Mouse (Mus musculus): Measurements from ENCODE around the gene Klhl3.
A peak's percentile ranks its signal among the peaks of the same experiment; 100 is the strongest.

Klhl3 gene

GRCm38 (mm10) chr13:57960254-57960653 is 153.1 kb downstream of the Klhl3 start:
- DNase-seq (ENCODE audit: low read depth, low spot score): peak; percentile 57

DNA sequence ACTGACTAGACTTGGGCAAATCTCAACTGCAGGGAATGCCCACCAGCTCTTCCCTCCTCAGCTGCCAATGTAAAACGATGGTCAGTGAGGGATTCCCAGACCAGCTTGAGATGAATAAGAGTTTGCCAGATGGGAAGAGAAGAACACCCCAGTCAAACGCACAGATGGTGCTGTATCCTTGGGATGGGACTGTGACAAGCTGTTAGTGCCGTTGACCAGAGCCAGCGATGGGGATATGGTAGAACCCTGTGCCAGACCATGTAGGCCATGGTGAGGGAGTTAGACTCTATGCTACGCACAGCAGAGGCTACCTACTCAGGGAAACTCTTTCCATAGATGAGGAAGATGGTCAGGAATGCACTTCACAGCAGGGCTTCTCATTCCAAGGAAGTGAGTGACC is 153.6 kb downstream of the Klhl3 start:
- DNase-seq (ENCODE audit: low read depth, low spot score): peak; percentile 91
